Mouse (Mus musculus) embryo, embryonic 11 days (tissue): ENCODE results near the gene Mocs2.

Experiments used
- DNase-seq: peaks from one replicate; pipeline ENCODE4 v3.0.0-alpha.2; 2015

Gene Mocs2

GRCm38 (mm10) chr13:114817751-114818360 is at the start of gene Mocs2:
TSS of gene Mocs2 (plus strand) at chr13:114818236.
- DNase-seq, result peak; percentile 97

DNA sequence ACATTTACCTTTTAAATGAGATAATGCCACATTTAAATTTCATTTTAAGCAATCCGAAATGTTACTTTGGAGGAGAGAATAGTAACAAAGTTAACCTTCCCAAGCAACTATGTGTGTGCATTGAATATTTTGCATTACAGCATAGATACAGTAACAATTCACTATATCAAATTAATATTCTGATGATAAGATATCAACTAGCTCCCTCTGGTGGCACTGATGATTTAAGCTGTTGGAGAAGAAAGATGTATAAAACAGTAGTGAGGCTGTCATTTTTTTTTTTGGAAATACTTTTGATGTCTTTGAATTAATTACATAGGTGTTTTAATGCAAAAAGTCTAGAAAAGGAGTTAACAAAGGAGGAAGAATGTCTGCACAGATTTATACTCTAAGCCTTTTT is 26.5 kb upstream of the Mocs2 start:
- DNase-seq, result peak; percentile 49

DNA sequence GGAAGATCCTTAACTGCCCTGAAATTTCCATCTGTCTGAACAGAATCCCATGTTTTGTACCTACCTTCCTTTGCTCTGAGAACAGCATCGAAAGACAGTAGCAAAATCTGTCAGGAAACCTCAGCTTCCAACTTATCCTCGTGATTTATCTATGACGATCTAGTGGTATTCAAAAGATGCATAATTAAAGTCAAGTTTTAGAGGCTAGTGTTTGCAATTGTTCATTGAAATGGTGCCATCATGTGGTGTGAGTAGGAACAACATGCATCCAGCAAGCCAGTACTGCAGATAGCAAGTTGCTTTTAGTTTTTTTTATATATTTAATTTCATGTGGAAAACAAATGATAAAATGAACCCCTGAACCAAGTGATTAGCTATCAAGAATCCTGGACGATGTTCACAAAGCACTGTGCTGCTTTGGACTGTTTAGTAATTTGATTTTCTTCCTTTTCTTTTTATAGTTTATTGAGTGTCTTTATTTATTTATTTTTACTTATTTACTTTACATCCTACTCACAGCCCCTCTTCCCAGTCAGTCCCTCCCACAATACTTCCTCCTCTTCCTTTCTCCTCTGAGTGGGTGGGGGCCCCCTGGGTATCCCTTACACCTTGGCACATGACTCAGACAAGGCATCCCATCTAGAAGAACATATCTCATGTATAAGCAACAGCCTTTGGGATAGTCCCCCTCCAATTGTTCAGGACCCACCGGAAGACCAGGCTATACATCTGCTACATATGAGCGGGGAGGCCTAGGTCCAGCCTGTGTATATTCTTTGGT is 24.6 kb upstream of the Mocs2 start:
- peak; percentile 59 for DNase-seq

DNA sequence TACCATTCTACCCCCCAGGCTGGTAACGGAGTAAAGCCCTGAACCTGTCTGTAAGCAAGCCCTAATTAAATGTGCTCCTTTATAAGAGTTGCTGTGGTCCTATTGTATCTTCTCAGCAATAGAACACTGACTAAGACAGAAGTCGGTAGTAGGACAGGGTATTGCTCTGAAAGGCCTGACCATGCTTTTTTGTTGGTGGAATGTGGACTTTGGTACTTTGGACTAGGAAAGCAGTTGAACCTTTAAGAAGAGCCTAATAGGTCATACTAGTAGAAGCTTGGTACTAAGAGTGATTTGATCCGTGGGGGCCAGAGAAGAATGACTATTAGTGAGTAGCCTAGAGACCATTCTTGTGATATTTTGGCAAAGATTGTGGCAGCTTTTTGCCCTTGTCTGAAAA is 16.2 kb upstream of the Mocs2 start:
- DNase-seq, result no peak

GRCm38 (mm10) chr13:114802971-114803370 is 15.1 kb upstream of the Mocs2 start:
- no peak for DNase-seq

DNA sequence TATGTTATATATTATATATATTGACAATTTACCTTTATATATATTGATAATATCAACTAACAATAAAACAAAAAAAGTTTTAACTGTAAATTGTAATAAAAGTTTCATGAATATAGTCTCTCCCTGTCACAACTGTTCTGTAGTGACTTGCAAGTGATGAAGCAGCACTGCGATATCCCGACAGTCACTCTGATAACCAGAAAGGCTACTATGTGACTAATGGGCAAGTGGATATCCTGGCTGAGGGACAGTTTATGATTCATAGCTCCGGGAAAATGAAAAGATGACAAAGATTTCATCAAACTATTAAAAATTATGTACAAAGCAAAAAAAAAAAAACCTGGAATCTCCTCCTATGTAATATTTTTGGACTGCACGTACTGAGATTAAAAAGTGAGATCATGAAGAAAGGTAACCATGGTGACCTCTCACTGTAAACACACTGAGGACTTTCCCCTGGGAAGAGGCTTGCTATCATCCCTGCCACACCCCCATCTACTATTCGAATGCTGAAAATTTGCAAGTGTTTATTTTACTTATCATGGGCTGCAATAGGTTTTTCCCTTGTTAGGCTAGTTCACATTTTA is 8.3 kb upstream of the Mocs2 start:
- no peak for DNase-seq

GRCm38 (mm10) chr13:114818513-114818912 is 477 bp downstream of the Mocs2 start:
- DNase-seq, result peak; percentile 22

DNA sequence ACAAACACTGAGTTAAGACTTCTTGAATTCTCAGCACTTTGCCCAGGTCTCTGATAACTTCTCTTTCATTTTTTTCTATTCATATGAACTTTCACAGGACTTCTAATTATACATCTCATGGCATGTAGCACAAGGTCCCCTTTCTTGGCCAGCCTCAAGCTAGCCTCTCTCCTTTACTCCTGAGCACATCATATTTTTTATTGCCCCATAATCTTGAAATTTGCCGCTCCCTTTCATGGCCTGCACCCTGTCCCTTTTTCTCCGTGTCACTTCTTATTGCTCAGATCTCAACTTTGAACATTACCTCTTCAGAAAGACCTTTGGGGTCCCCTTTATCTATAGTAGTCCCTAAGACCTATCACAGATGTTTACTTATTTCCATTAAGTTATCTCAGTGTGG is 4.8 kb downstream of the Mocs2 start:
- no peak for DNase-seq

- no peak for DNase-seq
Measured at GRCm38 (mm10) chr13:114825377-114825855, 7.4 kb downstream of the Mocs2 start.

GRCm38 (mm10) chr13:114831367-114831833 is 13.4 kb downstream of the Mocs2 start:
- DNase-seq, result peak; percentile 43

DNA sequence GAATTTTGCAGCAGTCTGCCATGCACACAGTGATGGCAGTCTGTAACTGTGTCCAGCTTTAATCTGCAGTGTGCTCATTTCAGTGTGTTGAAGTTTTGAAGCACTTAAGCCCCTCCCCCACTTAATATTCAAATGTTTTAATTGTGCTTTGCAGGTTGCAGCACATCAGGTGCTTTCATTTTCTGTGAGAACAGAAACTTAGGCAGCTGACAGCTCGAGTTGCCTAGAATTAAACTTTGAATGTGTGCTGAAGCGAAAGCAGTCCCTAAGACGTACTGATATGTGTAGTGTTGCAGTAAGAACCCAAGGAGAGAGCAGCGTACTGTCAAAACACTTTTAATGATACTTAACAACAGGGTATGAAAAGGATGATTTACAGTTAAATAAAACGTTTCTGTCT is 14.7 kb downstream of the Mocs2 start:
- DNase-seq, result no peak

DNA sequence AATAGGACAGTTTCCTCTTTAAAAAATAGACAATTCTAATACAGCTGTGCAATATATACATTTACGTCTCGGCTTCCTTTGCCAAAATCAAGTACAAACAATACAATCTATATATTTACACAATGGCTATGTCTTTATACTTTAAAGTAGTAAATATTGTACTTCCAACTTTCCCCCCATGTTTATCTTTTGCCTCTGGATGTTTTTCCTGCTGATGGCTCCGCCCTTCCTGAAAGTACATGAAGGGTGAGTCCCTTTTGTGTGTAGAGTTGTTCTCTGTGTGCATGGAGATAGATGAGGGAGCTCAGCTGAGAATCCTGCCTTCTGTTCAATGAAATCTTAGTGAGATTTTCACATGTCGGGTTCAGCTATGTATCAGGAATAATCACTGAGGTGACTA is 15.3 kb downstream of the Mocs2 start:
- no peak for DNase-seq

DNA sequence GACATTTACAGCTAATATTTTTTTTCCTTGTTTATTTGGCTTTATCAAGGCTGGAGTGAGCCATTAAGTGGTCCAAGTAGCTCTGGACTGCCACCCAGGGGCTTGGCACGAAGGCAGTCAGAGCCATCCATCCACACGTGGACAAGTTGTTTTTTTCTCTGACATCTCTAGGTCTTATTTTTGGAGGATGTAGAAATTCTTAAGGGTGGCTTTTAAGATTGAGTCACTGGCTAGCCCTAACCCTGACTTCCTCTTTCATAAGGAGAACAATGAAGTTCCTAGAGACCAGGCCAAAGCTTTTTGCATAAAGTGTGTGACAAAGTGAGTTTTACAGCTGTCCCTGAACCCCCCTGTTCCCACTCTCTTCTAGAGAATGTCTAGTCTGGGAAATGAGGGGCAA is 16.5 kb downstream of the Mocs2 start:
- no peak for DNase-seq

DNA sequence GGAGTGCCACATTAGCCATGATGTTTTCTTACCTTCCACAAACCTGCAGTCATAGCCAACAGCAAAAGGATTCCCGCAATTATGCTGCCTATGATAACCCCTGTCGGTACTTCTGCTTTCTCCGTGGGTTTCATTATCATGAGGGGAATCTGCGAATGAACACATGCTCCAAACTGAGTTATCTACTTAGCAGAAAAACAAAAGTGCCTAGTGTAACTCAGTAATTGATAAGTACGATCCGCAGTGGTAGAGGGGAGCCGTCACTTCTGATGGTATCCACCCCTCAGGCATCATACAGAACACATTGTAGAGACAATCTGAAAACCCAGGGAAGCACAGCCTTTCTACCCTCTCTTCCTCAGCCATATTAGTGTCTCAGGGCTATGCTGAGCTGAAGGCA is 19.0 kb downstream of the Mocs2 start:
- DNase-seq, result no peak

DNA sequence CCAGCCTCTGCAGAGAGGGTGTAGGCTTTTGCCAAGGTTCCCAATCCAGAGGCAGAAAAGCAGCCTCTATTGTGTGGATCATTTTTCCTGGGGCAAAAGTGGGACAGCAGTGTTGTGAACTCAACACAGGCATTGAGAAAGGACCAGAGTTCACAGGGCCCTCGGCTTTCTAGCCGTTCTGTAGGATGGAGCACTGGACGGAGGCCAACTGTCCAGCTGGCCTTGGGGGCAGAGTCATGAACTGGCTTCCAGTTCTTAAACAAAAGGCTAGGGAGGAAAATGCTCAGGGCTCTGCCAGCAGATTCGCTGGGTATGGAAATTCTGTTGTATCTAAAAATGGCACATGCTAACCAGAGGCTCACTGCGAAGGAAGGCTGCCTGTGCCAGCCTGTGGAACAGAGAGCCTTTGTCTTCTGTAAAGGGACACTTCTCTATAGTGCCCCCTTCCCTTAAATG is 20.5 kb downstream of the Mocs2 start:
- peak; percentile 17 for DNase-seq

DNA sequence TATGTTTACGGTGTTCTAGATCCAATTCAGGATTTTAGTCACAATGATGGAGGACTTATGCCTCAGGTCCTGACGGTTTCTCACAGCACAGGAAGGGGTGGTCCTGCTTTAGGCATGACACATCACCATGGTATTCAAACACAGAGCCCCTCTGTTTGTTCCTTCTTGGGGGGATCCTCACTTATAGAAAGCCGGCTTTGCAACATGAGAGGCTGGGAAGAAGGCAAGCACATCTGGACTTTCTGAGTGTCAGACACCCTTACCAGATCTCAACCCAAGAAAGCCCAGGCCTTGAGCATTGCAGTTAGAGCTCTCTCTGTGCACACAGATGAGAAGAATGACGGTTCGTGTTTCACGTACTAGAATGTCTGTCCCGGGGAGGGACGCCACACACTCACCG is 21.1 kb downstream of the Mocs2 start:
- no peak for DNase-seq

DNA sequence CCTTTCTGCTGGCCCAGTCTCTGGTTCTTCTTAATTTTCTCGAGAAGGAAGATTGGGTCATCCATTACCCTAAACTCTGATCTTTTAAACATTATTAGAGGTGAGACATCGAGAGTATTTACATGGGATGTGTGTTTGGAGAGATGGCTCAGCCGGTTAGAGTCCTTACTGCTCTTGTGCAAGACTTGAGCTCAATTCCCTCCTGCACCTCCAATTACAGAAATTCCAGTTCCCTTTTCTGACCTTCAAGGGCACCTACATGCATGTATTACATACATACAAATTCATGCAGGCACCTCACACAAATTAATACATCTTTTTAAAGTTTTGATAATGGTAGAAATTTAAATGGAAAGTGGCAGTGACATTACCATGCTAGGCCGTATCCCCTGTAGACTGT is 22.5 kb downstream of the Mocs2 start:
- DNase-seq, result no peak

GRCm38 (mm10) chr13:114843318-114843717 is 25.3 kb downstream of the Mocs2 start:
- no peak for DNase-seq

- no peak for DNase-seq
Measured at GRCm38 (mm10) chr13:114845804-114846203, 27.8 kb downstream of the Mocs2 start.

- DNase-seq, result no peak
Measured at GRCm38 (mm10) chr13:114848945-114849344, 30.9 kb downstream of the Mocs2 start.

GRCm38 (mm10) chr13:114852264-114853111 is 34.5 kb downstream of the Mocs2 start:
- DNase-seq, result no peak

GRCm38 (mm10) chr13:114853152-114853551 is 35.1 kb downstream of the Mocs2 start:
- DNase-seq, result no peak

GRCm38 (mm10) chr13:114854023-114854422 is 36.0 kb downstream of the Mocs2 start:
- no peak for DNase-seq
